Mouse (Mus musculus) ES-Bruce4 (cell line): ENCODE results near the gene Cep128.

Experiments used
- CTCF ChIP-seq: IDR thresholded peaks from one replicate; pipeline ENCODE4 v1.8.1; 2011; ENCODE audit warnings: low read depth, low read length
- EP300 ChIP-seq: IDR thresholded peaks from 2 replicates; pipeline ENCODE4 v1.6.1; 2011; ENCODE audit warnings: low read depth, low read length; ENCODE audit not compliant: insufficient read depth
- POLR2A ChIP-seq: IDR thresholded peaks from one replicate; pipeline ENCODE4 v1.8.1; 2011; ENCODE audit warnings: low read length; ENCODE audit not compliant: insufficient read depth

DNA sequence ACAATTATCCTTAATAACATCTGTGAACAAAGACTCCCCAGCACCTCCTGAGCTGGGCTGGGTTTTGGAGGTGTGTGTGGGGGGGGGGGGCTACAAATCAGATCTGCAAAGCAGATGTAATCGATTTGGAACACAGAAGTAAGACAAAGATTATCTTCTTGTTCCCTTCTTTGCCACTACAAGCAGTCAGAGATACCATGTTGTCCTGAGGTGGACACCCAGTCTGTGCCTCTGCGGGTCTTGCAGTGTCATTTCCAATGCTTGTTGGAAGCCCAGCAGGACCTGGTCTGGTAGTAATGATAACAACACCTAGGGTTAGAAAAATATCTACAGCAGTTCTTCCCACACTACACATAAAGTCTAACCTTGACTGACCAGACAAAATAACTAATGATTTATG, 110.3 kb downstream of the Cep128 start:
- TF ChIP-seq CTCF (no peak), POLR2A (no peak), EP300 (no peak)
